Comparison of ENCODE assay signal across 7 mouse cellular contexts in genomic region chr11:4159808-4160708, GRCm38 (mm10). TPM values are rescaled to one million over a fixed set of nuclear protein-coding genes. Genes with fewer than 3 reads are reported as not detected.
DNase-seq lines count a peak whose midpoint lies in the region; ATAC-seq and TF ChIP-seq lines count a peak whose summit lies in the region.

Ccdc157 (minus strand) TSS chr11:4160293.
Sf3a1 (plus strand) TSS chr11:4160350.

- peak within 1 kb of the TSS; percentile 67 for H3K4me3 ChIP-seq in intestine, postnatal 0 days (ENCODE audit: low read depth, low read length)
- H3K4me3 ChIP-seq in midbrain, embryonic 12.5 days: peak within 1 kb of the TSS; percentile 85
- H3K4me3 ChIP-seq in small intestine, adult 2 months (ENCODE audit: low read depth, low read length): peak within 1 kb of the TSS; percentile 87

- peaks cover 12% of the 10 kb centered on the region for H3K36me3 ChIP-seq in intestine, postnatal 0 days (ENCODE audit: control insufficient read depth, insufficient read depth)
- H3K36me3 ChIP-seq in midbrain, embryonic 12.5 days: peaks cover 40% of the 10 kb centered on the region
- peaks cover 20% of the 10 kb centered on the region for H3K36me3 ChIP-seq in small intestine, adult 2 months (ENCODE audit: control insufficient read depth, insufficient read depth, low read length)

- 1% methylated on average over 54 of the region's 54 CpGs for WGBS in intestine, postnatal 0 days
- WGBS in midbrain, embryonic 12.5 days: 1% methylated on average over 53 of the region's 54 CpGs
- WGBS in small intestine, adult 2 months: 3% methylated on average over 54 of the region's 54 CpGs

- peak within 1 kb of the TSS; percentile 81 for H3K27ac ChIP-seq in intestine, postnatal 0 days (ENCODE audit: low read depth, low read length)
- peak within 1 kb of the TSS; percentile 83 for H3K27ac ChIP-seq in midbrain, embryonic 12.5 days (replicated peaks)
- H3K27ac ChIP-seq in small intestine, adult 2 months (ENCODE audit: insufficient read depth, low read depth, low read length): peak within 1 kb of the TSS; percentile 75

- H3K4me2 ChIP-seq in intestine, postnatal 0 days (replicated peaks; ENCODE audit: low read depth): peak within 1 kb of the TSS; percentile 85
- peak within 1 kb of the TSS; percentile 98 for H3K4me2 ChIP-seq in midbrain, embryonic 12.5 days (replicated peaks)

- peak; percentile 31 for TF ChIP-seq CTCF in intestine, postnatal 0 days (IDR thresholded peaks at IDR 0.05; ENCODE audit: low read depth)
- TF ChIP-seq CTCF in small intestine, adult 2 months (IDR thresholded peaks at IDR 0.05; ENCODE audit: extremely low read depth, insufficient read length, insufficient replicate concordance, low read depth, low read length): no peak

- peak; percentile 27; the same call in 1 of the 2 replicates for TF ChIP-seq POLR2A in small intestine, adult 2 months (IDR thresholded peaks at IDR 0.05; ENCODE audit: low read depth, low read length)

- ATAC-seq in intestine, postnatal 0 days: peak; percentile 97
- peak; percentile 97 for ATAC-seq in midbrain, embryonic 12.5 days (ENCODE audit: low FRiP score, low read depth)

- intact Hi-C loops in left cerebral cortex, postnatal 4 days (cut with DNase I): no loop called here

- H3K9ac ChIP-seq in intestine, postnatal 0 days (ENCODE audit: low read depth, low read length): peak within 1 kb of the TSS; percentile 71
- peak within 1 kb of the TSS; percentile 69 for H3K9ac ChIP-seq in midbrain, embryonic 12.5 days (replicated peaks)

- H3K27me3 ChIP-seq in intestine, postnatal 0 days (replicated peaks; ENCODE audit: control insufficient read depth, insufficient read depth, low read length): no peaks in the 10 kb centered on the region
- H3K27me3 ChIP-seq in midbrain, embryonic 12.5 days: no peaks in the 10 kb centered on the region
- H3K27me3 ChIP-seq in small intestine, adult 2 months (ENCODE audit: control insufficient read depth, insufficient read depth, low read length): no peaks in the 10 kb centered on the region

- no peaks in the 10 kb centered on the region for H3K9me3 ChIP-seq in intestine, postnatal 0 days (ENCODE audit: control insufficient read depth)
- no peaks in the 10 kb centered on the region for H3K9me3 ChIP-seq in midbrain, embryonic 12.5 days

- H3K4me1 ChIP-seq in intestine, postnatal 0 days (replicated peaks; ENCODE audit: control insufficient read depth, insufficient read depth, low read length): no peaks in the 10 kb centered on the region
- H3K4me1 ChIP-seq in midbrain, embryonic 12.5 days: peaks cover 32% of the 10 kb centered on the region
- peaks cover 4% of the 10 kb centered on the region; the same call in 1 of the 2 replicates for H3K4me1 ChIP-seq in small intestine, adult 2 months (ENCODE audit: control insufficient read depth, insufficient read depth, insufficient read length, low read length)

- peak; percentile 91 for DNase-seq in adrenal gland, adult 8-10 months
- peak; percentile 93 for DNase-seq in embryo, embryonic 9.5 days (ENCODE audit: extremely low spot score)
- peak; percentile 10 for DNase-seq in gonadal fat pad, adult 2 months (ENCODE audit: low read depth)
- DNase-seq in left cerebral cortex, postnatal 4 days: peak; percentile 93

RNA-seq across cellular contexts. Expression of gene Ccdc157, which starts in this region (rescaled TPM):
- 10 to 100 TPM; 11.8 to 22.5 (median 15.3) TPM for total RNA-seq in adrenal gland, adult 8-10 months (2022)
- 8.5 and 9.3 TPM in 2 replicates for polyA plus RNA-seq in gonadal fat pad, adult 2 months (2012; rRNA removed)
- 1.1 and 1.7 TPM in 2 replicates for polyA plus RNA-seq in intestine, postnatal 0 days (2015; fragmentation: Nextera tagmentation; extraction: Ambion mirVana)
- total RNA-seq in left cerebral cortex, postnatal 4 days (2021): 10 to 100 TPM; 12.1 to 13.5 TPM
- polyA plus RNA-seq in midbrain, embryonic 12.5 days (2016; fragmentation: Nextera tagmentation; extraction: Ambion mirVana): 8.1 and 9.8 TPM in 2 replicates
- 2.1 and 2.2 TPM in 2 replicates for polyA plus RNA-seq in small intestine, adult 2 months (2012; rRNA removed)

RNA-seq across cellular contexts. Expression of gene Sf3a1, which starts in this region (rescaled TPM):
- total RNA-seq in adrenal gland, adult 8-10 months (2022): 10 to 100 TPM; 40.4 to 61.5 (median 48.4) TPM
- 22.0 and 24.0 TPM in 2 replicates for polyA plus RNA-seq in gonadal fat pad, adult 2 months (2012; rRNA removed)
- 15.7 and 16.5 TPM in 2 replicates for polyA plus RNA-seq in intestine, postnatal 0 days (2015; fragmentation: Nextera tagmentation; extraction: Ambion mirVana)
- total RNA-seq in left cerebral cortex, postnatal 4 days (2021): 10 to 100 TPM; 75.5 to 93.4 TPM
- 83.3 and 85.2 TPM in 2 replicates for polyA plus RNA-seq in midbrain, embryonic 12.5 days (2016; fragmentation: Nextera tagmentation; extraction: Ambion mirVana)
- polyA plus RNA-seq in small intestine, adult 2 months (2012; rRNA removed): 13.9 and 24.7 TPM in 2 replicates

Comparison
In these comparisons a context has a peak if more than half of its experiments do, and no peak if none do; other contexts are left out.
1. Peak in every context shown above with its lines: DNase-seq, ATAC-seq, H3K4me3 ChIP-seq and H3K27ac ChIP-seq.
2. DNase-seq: peak in every context shown above with its lines; median percentile 93 in embryo, embryonic 9.5 days; 93 in left cerebral cortex, postnatal 4 days; 91 in adrenal gland, adult 8-10 months; 10 in gonadal fat pad, adult 2 months.